In the genomic region with DNA sequence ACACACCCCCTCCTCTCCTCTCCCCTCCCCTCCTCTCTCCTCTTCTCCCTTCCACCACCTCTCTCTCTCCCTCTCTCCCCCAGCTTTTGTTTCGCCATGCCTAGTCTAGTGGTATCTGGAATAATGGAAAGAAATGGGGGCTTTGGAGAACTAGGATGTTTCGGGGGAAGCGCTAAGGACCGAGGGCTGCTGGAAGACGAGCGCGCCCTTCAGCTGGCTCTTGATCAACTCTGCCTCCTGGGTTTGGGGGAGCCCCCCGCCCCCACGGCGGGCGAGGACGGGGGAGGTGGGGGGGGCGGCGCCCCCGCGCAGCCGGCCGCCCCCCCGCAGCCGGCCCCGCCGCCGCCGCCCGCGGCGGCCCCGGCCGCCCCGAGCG, we compare ENCODE assay signal across 8 mouse cellular contexts. TPM values are rescaled to one million over a fixed set of nuclear protein-coding genes. Genes with fewer than 3 reads are reported as not detected.
DNase-seq lines count a peak whose midpoint lies in the region; ATAC-seq and TF ChIP-seq lines count a peak whose summit lies in the region.

Gene Mex3a, plus strand, starts transcription at position 97 of the 376 bp plus-strand sequence.

- no peak for DNase-seq in kidney, adult 18-20 months
- DNase-seq in MEL (ENCODE audit: low read depth, low spot score) = peak; percentile 47
- no peak for DNase-seq in liver, postnatal 0 days
- no peak for DNase-seq in Muller cell, postnatal 12 days (ENCODE audit: inconsistent ontology term)
- no peak for DNase-seq in embryo, embryonic 10.5 days (ENCODE audit: low spot score)
- DNase-seq in gastrocnemius, postnatal 14 days = no peak

- peaks cover 16% of the 10 kb centered on the region for H3K36me3 ChIP-seq in kidney, embryonic 14.5 days (ENCODE audit: control insufficient read depth, insufficient read depth, low read length)
- peaks cover 0 to 13% of the 10 kb centered on the region in 2 experiments; a peak in 2 of 4 replicates for H3K36me3 ChIP-seq in MEL (ENCODE audit: control insufficient read depth in 1 of 2, insufficient read depth in 2 of 2, low read length in 2 of 2)
- H3K36me3 ChIP-seq in forebrain, embryonic 16.5 days (ENCODE audit: control insufficient read depth, insufficient read depth) = peaks cover 8% of the 10 kb centered on the region; the same call in 1 of the 2 replicates
- H3K36me3 ChIP-seq in liver, postnatal 0 days (replicated peaks; ENCODE audit: insufficient read depth, low read length) = no peaks in the 10 kb centered on the region

- no peaks in the 10 kb centered on the region for H3K9me3 ChIP-seq in kidney, embryonic 14.5 days (ENCODE audit: control insufficient read depth, low read length)
- no peaks in the 10 kb centered on the region for H3K9me3 ChIP-seq in MEL (replicated peaks; ENCODE audit: insufficient read depth, low read length)
- no peaks in the 10 kb centered on the region for H3K9me3 ChIP-seq in forebrain, embryonic 16.5 days (ENCODE audit: control insufficient read depth, low read length)
- H3K9me3 ChIP-seq in liver, postnatal 0 days (ENCODE audit: low read length) = no peaks in the 10 kb centered on the region

- peak within 1 kb of the TSS; percentile 96 for H3K27ac ChIP-seq in kidney, embryonic 14.5 days (ENCODE audit: low read depth, low read length)
- peak within 1 kb of the TSS; percentile 41 for H3K27ac ChIP-seq in MEL (ENCODE audit: control insufficient read depth, low read depth, low read length)
- H3K27ac ChIP-seq in forebrain, embryonic 16.5 days (ENCODE audit: low read length) = peak within 1 kb of the TSS; percentile 99
- H3K27ac ChIP-seq in liver, postnatal 0 days (ENCODE audit: low read depth) = peak within 1 kb of the TSS; percentile 53

- peak within 1 kb of the TSS; percentile 99 for H3K9ac ChIP-seq in kidney, embryonic 14.5 days (ENCODE audit: low read depth, low read length)
- peak within 1 kb of the TSS; percentile 80 for H3K9ac ChIP-seq in MEL (ENCODE audit: control insufficient read depth, low read depth, low read length, poor library complexity, severe bottlenecking)
- H3K9ac ChIP-seq in forebrain, embryonic 16.5 days (replicated peaks; ENCODE audit: low read depth, low read length) = peak within 1 kb of the TSS; percentile 96
- peak within 1 kb of the TSS; percentile 81 for H3K9ac ChIP-seq in liver, postnatal 0 days (replicated peaks)

- H3K27me3 ChIP-seq in kidney, embryonic 14.5 days (ENCODE audit: control insufficient read depth, insufficient read depth, low read length) = no peaks in the 10 kb centered on the region
- H3K27me3 ChIP-seq in MEL (ENCODE audit: control insufficient read depth in 1 of 2, insufficient read depth in 2 of 2, low read length in 2 of 2) = no peaks in the 10 kb centered on the region
- H3K27me3 ChIP-seq in forebrain, embryonic 16.5 days (replicated peaks; ENCODE audit: control insufficient read depth, insufficient read depth, low read length) = no peaks in the 10 kb centered on the region
- H3K27me3 ChIP-seq in liver, postnatal 0 days (ENCODE audit: insufficient read depth, low read length) = peaks cover 9% of the 10 kb centered on the region; the same call in 1 of the 2 replicates

- H3K4me2 ChIP-seq in kidney, embryonic 14.5 days (replicated peaks; ENCODE audit: low read depth, low read length) = peak within 1 kb of the TSS; percentile 94
- H3K4me2 ChIP-seq in forebrain, embryonic 16.5 days (ENCODE audit: low read length) = peak within 1 kb of the TSS; percentile 94
- H3K4me2 ChIP-seq in liver, postnatal 0 days (ENCODE audit: low read depth, low read length) = peak within 1 kb of the TSS; percentile 99

- TF ChIP-seq CTCF in MEL (IDR thresholded peaks at IDR 0.05 in 2 of 3, conservative IDR thresholded peaks at IDR 0.05 in 1 of 3; ENCODE audit: control insufficient read depth in 1 of 3, insufficient read depth in 1 of 3, low read depth in 2 of 3, low read length in 3 of 3, poor library complexity in 1 of 3, severe bottlenecking in 1 of 3) = no peak
- no peak for TF ChIP-seq CTCF in liver, postnatal 0 days (IDR thresholded peaks at IDR 0.05; ENCODE audit: low read depth)

- no peak for ATAC-seq in kidney, embryonic 14.5 days (ENCODE audit: low FRiP score, low TSS enrichment)
- ATAC-seq in forebrain, embryonic 16.5 days = no peak; the same call in 1 of the 2 replicates
- no peak for ATAC-seq in liver, postnatal 0 days

- TF ChIP-seq EP300 in MEL (IDR thresholded peaks at IDR 0.05; ENCODE audit: low read depth in 1 of 2, low read length in 2 of 2) = no peak
- no peak for TF ChIP-seq EP300 in liver, postnatal 0 days (IDR thresholded peaks at IDR 0.05; ENCODE audit: low read depth)

- WGBS in kidney, embryonic 14.5 days = under 1% methylated on average over 11 of the region's 31 CpGs
- WGBS in forebrain, embryonic 16.5 days = 1% methylated on average over 16 of the region's 31 CpGs
- 0% methylated on average over 5 of the region's 31 CpGs for WGBS in liver, postnatal 0 days (ENCODE audit: insufficient replicate concordance)

- intact Hi-C loops in gastrocnemius, postnatal 14 days (cut with DNase I; ENCODE audit: low total_unique reads) = no loop called here

- H3K4me1 ChIP-seq in kidney, embryonic 14.5 days (ENCODE audit: control insufficient read depth, insufficient read depth, low read length) = peaks cover 69% of the 10 kb centered on the region
- H3K4me1 ChIP-seq in MEL (ENCODE audit: control insufficient read depth in 1 of 2, insufficient read depth in 2 of 2, low read length in 2 of 2) = peaks cover 9 to 20% of the 10 kb centered on the region in 2 experiments
- peaks cover 65% of the 10 kb centered on the region for H3K4me1 ChIP-seq in forebrain, embryonic 16.5 days (replicated peaks; ENCODE audit: control insufficient read depth, insufficient read depth, low read length)
- peaks cover 31% of the 10 kb centered on the region for H3K4me1 ChIP-seq in liver, postnatal 0 days (ENCODE audit: insufficient read depth)

- no peak for TF ChIP-seq POLR2A in MEL (IDR thresholded peaks at IDR 0.05; ENCODE audit: control insufficient read depth in 1 of 2, insufficient read depth in 1 of 2, low read depth in 1 of 2, low read length in 2 of 2, poor library complexity in 1 of 2)

- peak within 1 kb of the TSS; percentile 93 for H3K4me3 ChIP-seq in kidney, embryonic 14.5 days (ENCODE audit: low read length)
- H3K4me3 ChIP-seq in MEL (ENCODE audit: control insufficient read depth in 1 of 2, insufficient read depth in 1 of 2, low read depth in 2 of 2, low read length in 2 of 2) = peak within 1 kb of the TSS; percentile 75 to 91
- peak within 1 kb of the TSS; percentile 90 for H3K4me3 ChIP-seq in forebrain, embryonic 16.5 days (replicated peaks; ENCODE audit: low read length)
- peak within 1 kb of the TSS; percentile 78 for H3K4me3 ChIP-seq in liver, postnatal 0 days (ENCODE audit: low read depth, low read length)

- peaks cover 12% of the 10 kb centered on the region for H3K79me2 ChIP-seq in MEL (ENCODE audit: control insufficient read depth, insufficient read depth, low read length, poor library complexity)

- TF ChIP-seq RAD21 in MEL (IDR thresholded peaks at IDR 0.05; ENCODE audit: low read depth, low read length) = no peak

TF ChIP-seq in MEL, 35 proteins besides CTCF, POLR2A, EP300 and RAD21:
- TF ChIP-seq SIN3A (IDR thresholded peaks at IDR 0.05; ENCODE audit: low read length) (no peak), TBP (IDR thresholded peaks at IDR 0.05; ENCODE audit: low read depth, low read length) (no peak), GABPA (IDR thresholded peaks at IDR 0.05; ENCODE audit: low read depth, low read length) (no peak), TCF12 (IDR thresholded peaks at IDR 0.05; ENCODE audit: low read depth, low read length) (no peak), USF2 (IDR thresholded peaks at IDR 0.05; ENCODE audit: borderline replicate concordance in 1 of 2, insufficient read depth in 1 of 2, low read depth in 1 of 2, low read length in 2 of 2) (no peak), NRF1 (IDR thresholded peaks at IDR 0.05; ENCODE audit: insufficient read depth, low read depth, low read length, poor library complexity, severe bottlenecking) (no peak)
TF ChIP-seq in MEL: peak in this region for 0.

RNA-seq across cellular contexts. Expression of gene Mex3a, which starts in this region (rescaled TPM):
- 31.6 and 32.2 TPM in 2 replicates for polyA plus RNA-seq in kidney, embryonic 14.5 days (2014; fragmentation: Nextera tagmentation; extraction: Ambion mirVana)
- total RNA-seq in MEL (2012; rRNA removed) = 4.3 and 5.5 TPM in 2 replicates
- 10 to 100 TPM in 1 of 2 experiments, not detected in 1; 10.1 TPM for polyA plus RNA-seq in MEL (2012; ENCODE audit: insufficient read depth in 1 of 2, insufficient read length in 2 of 2, low read depth in 1 of 2, low replicate concordance in 2 of 2, missing spikeins in 1 of 2)
- 46.1 and 47.8 TPM in 2 replicates for polyA plus RNA-seq in forebrain, embryonic 16.5 days (2015; fragmentation: Nextera tagmentation; extraction: Ambion mirVana)
- polyA plus RNA-seq in liver, postnatal 0 days (2015; fragmentation: Nextera tagmentation; extraction: Ambion mirVana) = 0.37 and 0.51 TPM in 2 replicates
- total RNA-seq in gastrocnemius, postnatal 14 days (2021) = 1 to 10 TPM in 1 of 2 experiments, under 1 TPM in 1; 0.64 to 1.6 TPM

Comparison
In these comparisons a context has a peak if more than half of its experiments do, and no peak if none do; other contexts are left out.
1. H3K27ac ChIP-seq: peak in every context shown above with its lines; median percentile 99 in forebrain, embryonic 16.5 days; 96 in kidney, embryonic 14.5 days; 53 in liver, postnatal 0 days; 41 in MEL.